Mouse (Mus musculus) gastrocnemius, postnatal 10 days (tissue): Measurements from ENCODE around the gene Cdh4. TPM values are rescaled to one million over a fixed set of nuclear protein-coding genes. Genes with fewer than 3 reads are reported as not detected.
A peak's percentile ranks its signal among the peaks of the same experiment; 100 is the strongest.

Source experiments
- DNase-seq: peaks from one replicate; pipeline ENCODE4 v3.0.0; 2021; ENCODE audit warnings: mixed read lengths
- total RNA-seq, 2 experiments: library from RNA; stranded (reverse); gene quantifications; 2 replicates each; pipeline ENCODE4 v1.2.3; 2021

The Cdh4 gene
- total RNA-seq, 2 experiments from 2014 or later, result 3.2 to 3.3 TPM

DNA sequence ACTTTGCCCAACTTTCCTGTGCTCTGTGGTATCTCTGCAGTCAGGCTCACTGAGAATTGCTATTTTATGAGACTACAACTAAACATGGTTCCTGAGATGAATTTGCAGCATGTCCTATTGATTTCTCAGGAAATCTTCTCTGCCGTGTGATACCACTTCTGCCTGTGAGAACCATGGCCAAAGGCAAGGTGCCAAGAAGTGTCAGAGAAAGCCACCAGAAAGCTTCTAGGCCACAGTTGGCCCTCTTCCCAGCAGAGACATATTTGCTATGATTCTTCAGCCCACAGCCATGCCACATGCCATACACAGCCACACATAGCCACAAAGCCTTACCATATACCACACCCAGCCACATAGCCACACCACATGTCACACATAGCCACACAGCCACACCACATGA, 157.7 kb downstream of the Cdh4 start:
- DNase-seq, result no peak

DNA sequence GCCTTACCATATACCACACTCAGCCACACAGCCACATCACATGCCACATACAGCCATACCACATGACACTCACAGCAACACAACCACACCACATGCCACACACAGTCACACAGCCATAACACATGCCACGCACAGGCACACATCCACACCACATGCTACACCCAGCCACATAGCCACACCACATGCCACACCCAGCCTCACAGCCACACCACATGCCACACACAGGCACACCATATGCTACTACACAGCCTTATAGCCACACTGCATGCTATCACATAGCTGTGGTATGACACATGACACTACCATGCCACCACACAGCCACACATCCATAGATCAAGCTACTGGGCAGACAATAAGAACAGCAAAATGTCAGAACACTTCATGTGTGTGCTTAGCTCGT, 158.1 kb downstream of the Cdh4 start:
- DNase-seq, result no peak

DNA sequence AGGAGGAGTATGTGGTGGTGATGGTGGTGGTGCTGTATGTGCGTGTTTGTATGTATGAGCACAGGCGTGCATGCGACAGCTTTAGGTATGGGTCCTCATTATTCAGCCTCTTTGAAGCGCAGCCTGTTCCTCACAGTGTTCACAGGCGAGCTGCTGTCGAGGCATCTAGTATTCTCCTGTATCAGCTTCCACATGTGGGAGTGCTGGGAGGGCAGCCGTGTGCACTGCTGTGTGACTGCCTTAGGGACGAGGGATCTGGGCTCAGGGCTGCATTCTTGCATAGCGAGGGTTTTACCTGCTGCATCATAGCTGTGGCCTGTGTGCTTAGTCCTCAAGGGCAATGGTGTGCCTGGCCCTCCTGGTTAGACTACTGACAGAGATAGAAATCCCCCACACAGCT, 158.9 kb downstream of the Cdh4 start:
- no peak for DNase-seq

DNA sequence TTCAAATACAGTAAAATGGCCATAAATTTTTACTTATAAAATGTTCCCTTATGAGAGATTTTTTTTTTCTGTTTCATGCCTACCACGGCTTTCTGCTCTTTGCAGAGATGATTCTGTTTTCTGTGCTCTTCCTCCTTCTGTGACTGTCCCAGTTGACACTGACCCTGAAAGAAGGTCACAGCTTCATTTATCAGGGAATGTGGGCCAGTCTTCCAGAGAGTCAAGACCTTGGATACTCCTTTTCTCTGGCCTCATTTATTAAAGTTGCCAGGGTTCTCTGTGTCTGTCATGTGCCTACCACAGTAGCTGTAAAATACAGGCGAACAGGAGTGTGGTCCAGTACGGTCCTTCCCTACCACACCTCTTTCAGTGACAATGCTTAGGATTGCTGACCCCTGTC, 162.5 kb downstream of the Cdh4 start:
- DNase-seq, result no peak

DNA sequence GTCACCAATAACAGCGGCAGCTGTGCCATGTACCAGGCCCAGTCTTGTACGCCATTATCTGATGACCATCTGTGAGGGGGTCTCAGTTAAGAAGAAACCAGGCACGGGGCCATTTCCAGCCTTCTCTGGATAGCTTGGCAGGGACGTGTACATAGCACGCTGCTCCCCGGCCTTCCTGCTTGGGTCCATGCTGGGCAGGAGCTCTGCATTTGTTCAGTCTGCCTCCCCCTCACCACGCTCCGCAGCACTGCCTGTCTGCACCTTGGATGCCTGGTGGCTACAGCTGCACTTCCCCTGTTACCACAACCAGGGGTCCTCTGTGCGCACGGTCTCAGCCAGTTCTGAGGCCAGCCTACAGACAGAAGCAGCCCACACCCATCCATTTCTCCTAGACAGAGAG, 163.0 kb downstream of the Cdh4 start:
- DNase-seq, result no peak

DNA sequence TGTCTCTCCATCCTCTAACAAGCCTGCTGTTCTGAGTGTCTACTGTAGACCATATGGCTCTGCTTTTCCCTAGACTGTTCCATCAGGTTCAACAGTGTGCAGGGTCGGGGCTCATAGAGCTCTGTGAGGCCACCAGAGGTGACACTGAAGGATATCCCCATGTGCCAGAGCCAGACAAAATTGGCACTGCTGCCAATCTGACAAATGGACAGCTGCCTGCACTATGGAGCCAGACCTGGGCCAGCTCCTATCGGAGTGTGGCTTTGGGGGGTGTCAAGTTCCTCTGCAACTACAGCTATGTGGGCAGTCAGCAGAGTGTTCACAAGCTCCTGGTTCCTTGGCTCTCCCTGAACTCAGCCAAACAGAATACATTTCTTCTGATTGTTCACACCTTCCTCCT, 164.1 kb downstream of the Cdh4 start:
- DNase-seq, result no peak

DNA sequence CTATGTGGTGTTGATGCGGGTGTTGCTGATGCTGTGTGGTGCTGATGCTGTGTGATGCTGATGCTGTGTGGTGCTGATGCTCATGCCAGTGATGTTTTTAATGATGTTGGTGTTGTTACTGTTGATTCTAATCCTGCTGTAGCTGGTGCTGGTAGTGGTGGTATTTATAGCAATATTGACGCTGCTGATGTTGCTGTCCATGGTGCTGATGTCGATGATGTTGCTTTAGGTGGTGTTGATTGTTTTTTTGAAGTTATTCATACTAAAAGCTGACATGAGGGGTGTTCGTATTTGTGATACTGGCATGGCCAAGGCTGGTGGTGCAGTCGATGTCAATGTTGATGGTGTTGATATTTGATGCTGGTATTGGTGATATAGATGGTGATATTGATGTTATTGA, 173.7 kb downstream of the Cdh4 start:
- DNase-seq, result peak; percentile 46

DNA sequence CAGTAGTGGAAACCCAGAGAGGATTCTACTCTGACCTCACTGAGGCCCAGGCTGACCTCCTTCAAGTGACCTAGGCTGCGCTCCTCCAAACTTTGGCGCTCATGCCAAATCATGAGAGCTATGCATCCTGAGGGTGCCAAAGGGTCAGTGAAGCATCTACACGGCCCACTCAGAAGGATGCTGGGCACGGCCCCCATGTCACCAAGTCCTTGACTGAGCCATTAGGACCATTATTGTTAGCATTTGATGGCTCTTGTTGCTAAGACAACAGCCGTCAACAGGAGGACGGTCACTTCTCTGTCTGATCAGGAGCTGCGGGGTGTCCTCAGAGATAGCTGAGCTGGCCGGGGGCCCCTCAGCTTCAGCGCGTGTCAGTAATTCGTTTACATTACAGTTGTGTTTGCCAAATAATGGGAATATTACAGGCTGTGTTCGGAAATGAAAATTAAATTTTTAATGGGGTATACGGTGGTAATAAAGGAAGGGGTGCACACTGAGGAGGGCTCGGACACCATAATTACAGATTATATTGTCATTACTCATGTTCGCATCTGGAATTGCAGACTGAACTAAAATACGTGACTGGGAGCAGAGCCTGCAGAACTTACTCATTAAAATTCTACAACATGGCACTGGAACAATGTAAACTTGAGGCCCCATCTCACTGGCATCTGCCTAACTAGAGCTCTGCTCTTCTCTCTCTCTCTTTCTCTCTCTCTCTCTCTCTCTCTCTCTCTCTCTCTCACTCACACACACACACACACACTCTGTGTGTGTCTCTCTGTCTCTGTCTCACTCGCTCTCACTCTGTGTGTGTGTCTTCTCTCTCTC, 181.6 kb downstream of the Cdh4 start:
- no peak for DNase-seq

DNA sequence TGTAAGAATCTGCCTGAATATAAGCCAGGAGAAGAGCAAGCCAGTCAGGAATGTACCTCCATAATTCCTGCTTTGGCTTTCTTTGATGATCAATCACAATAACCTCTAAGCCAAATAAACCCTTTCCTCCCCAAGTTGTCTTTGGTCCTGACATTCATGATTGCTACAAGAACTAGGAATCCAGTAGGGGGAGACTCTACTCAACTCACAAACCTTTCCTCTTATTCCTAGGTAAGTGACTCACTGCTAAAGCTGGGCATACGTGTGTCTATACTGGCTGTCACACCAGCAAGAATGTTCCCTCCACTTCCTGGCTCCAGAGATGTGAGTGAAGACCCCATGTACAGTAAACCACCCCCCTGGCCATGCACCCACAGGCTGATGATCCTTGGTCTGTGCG, 185.3 kb downstream of the Cdh4 start:
- no peak for DNase-seq

DNA sequence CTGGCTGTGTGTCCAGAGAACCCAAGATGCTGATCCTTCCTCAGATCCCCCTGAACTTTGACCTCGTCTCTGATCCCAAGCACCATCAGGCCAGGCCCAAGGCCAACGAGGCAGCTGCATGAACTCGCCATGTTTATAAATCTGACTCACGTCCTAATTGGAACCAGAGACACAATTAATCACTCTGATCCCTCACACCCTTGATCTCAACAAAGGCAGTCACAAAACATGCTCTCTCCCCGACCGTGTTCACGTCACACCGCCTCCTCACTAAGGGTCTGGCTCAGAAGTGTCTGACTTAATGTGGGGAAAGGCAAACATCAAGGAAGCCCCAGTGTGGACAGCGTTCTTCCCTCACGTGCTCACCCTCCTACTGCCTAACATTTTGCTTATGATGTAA, 188.5 kb downstream of the Cdh4 start:
- no peak for DNase-seq

DNA sequence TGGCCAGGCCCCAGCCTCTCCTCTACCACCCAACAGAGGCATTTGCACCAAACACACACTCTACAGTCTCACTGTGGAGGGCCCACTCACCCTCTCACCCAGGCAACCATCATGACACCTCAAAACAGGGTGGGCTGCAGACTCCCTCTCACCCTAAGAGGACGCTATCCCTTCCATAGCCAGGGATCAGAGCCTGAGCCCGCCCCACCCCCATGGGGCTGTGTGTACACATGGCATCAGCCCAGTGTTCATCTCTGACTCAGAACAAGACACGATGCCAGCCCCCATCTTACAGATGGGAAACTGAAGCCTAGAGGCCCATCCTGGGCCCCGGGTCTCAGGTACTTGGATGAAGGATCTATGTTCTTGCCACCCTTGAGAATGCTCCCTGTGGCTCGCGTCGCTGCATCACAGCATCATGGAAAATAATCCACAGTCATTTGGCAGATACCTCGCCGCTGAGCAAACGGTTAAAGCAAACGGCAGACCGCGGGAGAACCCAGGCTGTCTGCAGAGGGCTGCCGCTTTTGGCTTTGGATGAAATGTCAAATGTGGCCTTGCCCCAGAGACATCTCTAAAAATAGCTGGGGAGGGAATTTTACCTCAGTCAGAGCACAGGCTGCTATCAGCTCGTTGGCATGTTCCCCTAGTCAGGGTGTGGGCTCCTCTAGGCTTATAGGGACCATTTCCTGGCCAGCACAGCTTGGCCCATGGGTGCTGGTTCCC, 198.5 kb downstream of the Cdh4 start:
- DNase-seq, result no peak

DNA sequence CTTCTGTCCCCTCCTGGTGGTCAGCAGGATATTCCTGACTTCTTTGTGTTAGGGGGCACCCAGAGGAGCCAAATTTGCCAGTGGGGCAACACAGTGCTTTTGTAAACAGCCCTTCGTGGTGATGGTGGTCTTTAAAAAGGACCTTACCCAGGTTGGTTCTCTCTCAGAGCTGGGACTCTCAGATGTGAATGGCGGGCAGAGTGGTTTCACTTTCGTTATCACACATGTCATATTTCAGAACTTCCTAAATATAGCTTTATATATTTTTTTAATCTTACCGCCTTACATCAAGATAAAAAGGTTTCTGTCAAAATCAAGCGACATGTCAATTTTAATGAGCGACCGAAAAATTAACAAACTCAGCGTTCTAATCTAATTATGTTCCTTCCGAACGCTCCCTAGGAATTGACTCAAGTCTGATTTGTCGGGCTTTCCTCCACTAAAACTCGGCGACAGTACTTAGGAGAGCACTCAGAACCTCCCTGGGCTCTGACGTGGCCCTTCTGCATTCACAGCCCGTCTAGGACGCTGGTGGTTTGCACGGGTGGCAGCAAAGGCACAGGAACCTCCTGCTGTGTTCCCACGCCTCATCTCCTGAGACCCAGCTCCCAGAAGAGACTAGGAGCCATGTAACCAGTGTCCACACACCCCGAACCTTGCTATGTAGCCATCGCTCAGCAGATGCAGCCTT, 206.5 kb downstream of the Cdh4 start:
- DNase-seq, result no peak

DNA sequence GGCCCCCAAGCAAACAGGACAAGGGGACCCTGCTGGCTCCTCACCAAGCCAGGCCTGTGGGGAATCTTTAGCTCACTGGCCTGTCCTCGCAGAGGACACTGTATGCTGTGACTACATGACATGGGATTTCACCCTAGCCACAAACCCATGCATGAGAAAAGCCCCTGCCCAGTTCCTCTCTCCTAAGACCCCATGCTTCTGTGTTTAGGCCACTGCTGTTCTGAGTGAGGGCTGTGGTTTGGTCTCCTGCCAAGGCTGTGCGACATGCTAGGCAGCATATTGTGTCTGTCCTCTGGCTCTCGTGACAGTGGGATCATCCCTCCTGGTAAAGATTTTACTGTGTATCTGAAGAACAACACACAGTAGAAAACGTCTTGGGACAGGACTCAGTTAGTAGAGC, 207.1 kb downstream of the Cdh4 start:
- DNase-seq, result no peak

DNA sequence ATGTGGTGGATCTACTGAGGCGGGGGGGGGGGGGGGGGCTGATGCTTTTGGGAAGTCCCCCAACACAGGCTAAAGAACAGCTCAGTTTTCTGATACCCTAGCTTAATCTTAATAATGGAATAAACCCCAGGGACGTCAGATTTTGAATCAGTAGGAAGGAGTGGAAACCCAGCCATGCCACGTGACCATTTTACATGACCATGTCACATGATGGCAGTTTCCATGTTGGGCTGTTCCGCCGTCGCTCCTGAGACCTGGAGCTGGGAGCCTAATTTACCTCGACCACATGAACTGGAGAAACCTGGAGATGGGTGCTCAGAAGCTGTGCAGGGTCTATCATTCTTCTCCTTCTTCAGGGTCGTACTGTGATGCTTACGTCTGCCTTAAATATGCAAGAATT, 207.9 kb downstream of the Cdh4 start:
- no peak for DNase-seq

DNA sequence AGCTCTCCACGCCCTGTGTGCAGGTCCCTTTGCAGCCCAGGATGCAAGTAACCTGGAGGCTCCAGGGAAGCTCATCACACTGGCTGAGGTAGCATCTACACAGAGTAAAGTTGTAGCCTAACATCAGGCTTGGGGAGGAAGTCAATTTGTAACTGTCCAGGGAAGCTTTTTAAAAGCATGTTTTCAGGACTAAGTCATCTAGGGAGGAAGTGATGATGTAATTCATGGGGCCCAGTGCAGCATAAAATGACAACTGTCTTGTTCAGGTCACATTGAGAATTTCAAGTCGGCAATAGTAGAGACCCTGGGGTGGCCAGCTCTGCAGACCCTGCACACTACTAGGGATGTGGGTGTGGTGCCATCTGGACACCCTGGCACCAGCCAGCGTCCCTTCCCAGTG, 213.3 kb downstream of the Cdh4 start:
- DNase-seq, result no peak

DNA sequence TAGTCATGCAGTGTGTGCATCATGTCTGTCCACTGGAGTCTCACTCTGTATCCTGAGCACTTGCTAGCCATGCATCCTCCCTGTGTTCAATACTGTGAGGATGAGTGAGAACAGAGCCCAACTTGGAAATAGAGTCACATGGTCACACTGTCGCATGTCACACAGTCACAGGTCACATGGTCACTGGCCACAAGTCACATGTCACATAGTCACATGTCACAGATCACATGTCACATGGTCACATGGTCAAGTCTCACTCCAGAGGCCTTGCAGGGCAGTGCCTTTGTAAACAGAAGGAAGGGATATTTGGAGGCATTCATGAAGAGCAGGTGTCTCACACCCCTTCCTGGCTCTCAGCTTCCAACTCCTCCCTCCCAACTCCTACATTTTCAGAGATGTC, 217.0 kb downstream of the Cdh4 start:
- no peak for DNase-seq

DNA sequence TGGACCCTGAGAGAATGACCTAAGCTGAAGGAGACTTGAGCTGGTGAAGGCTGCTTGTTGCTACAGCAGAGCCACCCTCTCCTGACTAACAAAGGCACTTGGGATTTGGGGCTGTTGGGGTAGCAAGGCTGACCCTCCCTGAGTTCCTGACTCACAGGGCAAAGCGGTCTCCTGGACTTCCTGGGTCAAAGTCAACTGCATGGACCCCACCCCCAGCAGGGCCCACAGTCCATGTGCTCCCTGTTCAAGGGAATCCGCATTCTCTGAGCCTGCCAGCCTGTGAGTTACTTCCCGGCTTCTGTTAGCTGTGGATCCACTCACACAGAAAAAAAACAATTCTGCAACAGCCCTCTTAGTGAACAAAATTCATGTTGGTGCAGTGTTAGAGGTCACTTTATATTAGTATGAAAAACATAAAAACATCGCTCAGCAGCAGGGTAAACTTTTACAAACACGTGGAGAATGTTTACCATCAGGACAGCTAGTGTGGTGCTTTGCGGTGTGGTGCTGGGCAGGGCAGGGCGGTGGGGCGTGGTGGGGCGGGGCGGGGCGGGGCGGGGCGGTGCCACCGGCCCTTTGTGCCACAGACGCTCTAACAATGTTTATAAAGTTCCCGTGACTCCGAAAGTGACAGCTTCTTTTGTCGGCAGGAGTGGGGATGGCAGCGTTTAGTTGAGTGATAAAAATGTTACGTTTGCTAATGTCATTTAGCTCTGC, 219.9 kb downstream of the Cdh4 start:
- no peak for DNase-seq

DNA sequence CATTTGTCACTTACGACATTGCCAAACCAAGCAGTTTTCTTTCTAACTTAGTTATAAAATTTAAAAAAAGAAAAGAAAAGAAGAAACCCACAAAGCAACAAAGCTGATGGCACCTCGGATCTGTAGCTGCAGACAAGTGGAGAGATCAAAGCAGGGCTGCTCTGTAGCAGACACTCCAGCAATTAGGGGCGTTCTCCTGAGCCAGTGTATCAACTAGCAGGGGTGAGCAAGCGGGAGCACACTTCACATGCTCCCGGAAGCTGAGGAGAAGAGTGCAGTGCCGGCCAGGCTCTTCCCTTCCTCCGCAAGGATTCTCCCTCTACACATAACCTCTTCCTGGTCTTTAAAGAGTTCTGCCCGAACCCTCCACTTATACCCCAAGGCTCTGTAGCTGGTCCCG, 220.5 kb downstream of the Cdh4 start:
- no peak for DNase-seq

DNA sequence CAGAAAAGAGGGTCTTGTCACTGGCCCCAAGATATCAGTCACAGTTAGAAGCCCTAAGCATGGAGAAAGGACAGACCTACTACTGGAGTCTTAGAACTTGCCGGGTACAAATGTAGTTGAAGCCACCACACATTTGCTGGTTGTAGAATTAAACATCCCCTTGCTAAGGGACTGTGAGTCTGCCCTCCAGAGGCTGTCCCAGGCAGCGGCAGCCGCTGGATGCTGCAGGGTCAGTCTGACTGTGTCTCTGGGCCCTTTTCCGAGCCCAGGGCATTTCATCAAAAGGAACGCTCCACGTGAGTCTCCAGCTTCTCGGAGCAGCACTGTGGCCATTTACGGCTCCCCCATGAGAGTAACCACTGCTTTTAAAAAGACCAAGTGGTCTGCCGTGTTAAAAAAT, 221.4 kb downstream of the Cdh4 start:
- no peak for DNase-seq

DNA sequence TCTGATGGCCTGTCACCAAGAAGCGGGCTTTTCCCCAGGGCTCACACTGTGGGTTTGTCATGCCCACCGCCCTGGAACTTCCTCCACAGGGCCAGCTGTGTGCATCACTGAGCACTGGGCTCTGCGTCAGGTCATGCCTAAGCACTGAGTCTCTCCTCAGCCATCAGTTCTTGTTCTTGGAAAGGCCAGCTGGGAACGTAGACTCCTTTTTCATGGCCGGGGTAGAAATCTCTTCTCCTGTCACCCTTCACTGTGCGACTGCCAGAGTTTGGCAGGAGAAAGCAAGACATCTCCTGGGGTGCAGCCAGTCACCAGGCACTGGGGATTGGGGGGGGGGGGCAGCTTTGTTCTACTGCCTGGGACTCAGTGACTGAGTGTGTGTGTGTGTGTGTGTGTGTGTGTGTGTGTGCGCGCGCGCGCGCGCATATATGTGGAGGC, 222.0 kb downstream of the Cdh4 start:
- DNase-seq, result no peak

DNA sequence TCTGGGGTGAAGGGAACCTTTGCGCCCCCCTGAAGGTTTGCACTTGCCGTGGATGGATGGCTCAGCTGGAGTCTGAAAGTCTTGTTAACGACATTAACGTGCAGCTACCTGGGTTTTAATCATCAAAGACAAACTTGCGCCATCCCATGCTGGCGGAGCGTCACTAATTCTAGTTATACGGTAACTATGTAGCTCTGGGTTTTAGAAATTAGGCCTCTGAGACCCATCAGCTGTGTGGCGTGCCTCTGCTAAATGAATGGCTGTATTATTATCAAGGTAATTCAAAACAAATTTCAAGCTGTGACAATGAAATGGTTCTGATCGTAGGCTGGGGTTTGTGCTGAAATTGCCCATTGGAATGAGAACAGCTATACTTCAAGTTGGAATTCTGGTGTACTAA, 228.5 kb downstream of the Cdh4 start:
- no peak for DNase-seq

DNA sequence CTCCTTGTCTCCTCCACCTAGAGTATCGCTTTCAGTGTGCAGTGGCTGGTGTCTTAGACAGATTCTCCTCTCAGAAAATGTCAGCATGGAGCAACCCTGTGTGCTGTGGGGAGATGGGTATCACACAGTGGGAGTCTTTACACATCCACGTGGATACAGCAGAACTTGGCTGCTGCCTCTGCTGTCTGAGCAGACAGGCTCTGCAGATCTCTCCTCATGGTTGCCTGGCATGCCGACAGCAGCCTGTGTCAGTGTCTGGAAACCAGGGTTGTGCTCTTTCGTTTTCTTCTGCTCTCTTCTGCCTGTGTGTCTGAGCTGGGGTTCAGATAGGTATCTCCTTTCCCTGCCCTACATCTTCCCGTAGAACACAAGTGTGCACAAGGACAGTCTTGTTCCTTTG, 237.6 kb downstream of the Cdh4 start:
- DNase-seq, result no peak

DNA sequence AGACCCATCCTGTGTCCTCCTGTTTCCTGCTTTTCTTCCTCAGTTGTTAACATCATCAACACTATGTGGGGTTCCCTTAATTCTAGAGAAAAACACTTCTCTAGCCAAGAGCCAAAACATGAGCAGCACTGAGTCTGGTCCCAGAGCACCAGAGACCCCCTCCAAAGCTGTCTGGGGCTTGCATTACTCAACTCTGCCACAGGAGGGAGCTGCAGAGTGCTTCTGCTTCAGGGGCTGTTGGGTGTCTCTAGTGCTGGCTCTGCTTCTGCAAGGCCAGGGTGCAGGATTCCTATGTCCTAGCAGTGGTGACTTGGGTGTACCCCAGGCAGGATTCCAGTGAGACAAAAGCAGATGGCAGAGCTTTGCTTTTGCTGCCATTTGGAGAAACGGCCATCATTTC, 239.2 kb downstream of the Cdh4 start:
- DNase-seq, result peak; percentile 19
